Mouse (Mus musculus) megakaryocyte, embryonic 14.5 days (primary cell): ENCODE measurements at regions not wholly inside any gene's neighbourhood (a gene's known extent, or its start where the extent isn't known, plus 50 kb on each side); places are given as distances from the start of the nearest gene placed in this dataset.

Experiments
- FLI1 ChIP-seq: IDR thresholded peaks from 2 replicates; pipeline ENCODE4 v1.6.1; 2012; ENCODE audit warnings: low read length, inconsistent platforms, mixed read lengths
- GATA1 ChIP-seq: IDR thresholded peaks from 3 replicates; pipeline ENCODE4 v1.6.1; 2012; ENCODE audit warnings: mixed read lengths, low read length, inconsistent platforms, borderline replicate concordance

DNA sequence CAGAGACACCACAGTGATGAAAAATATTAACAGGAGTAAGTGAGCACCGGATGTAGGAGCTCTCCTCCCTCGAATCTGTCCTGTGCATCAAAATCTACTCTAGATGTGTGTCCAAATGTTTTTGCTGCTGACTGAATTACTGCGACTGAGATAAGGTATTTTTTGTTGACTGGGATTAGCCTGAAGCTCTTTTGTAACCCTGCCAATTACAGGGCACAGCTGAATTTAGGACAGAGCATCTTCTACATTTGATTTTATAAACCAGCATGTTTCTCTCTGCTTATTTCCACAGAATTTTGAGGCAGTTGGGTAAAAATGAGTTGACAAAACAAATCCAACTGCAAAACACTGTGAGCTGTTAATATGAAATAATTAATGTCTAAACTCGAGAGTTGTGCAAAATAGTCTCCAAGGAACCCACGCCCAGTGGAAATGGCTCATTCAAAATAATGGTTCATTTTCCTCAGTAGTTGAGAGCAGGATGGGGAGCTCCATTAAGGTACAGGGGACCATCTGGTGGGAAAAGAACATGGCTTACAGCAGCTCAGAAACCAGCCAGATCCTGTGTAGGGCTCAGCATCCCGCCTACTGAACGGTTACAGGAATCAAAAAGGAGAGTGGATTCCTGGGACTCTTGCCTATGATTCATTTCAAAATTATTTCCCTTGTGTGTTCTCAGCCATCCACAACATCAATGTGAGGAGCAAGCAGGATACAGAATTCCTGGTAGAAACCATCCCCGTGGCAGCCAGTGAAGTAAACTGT is 76.1 kb downstream of the 1700129C05Rik start:
- TF ChIP-seq GATA1 (no peak), FLI1 (no peak)
